Comparison of ENCODE assay signal across 18 mouse cellular contexts in genomic region chr11:52519877-52520276, GRCm38 (mm10).
DNase-seq lines count a peak whose midpoint lies in the region; ATAC-seq and TF ChIP-seq lines count a peak whose summit lies in the region.
"Had no signal": no experiment of that assay in that cellular context is flagged by ENCODE, and none has a peak within 500 bp of the region (broad histone marks: within the 10 kb centered on the region; RNA-seq: fewer than 3 reads in every experiment).

No protein-coding gene starts in this region.

- H3K36me3 ChIP-seq in intestine, embryonic 15.5 days: no peaks in the 10 kb centered on the region
- H3K36me3 ChIP-seq in intestine, embryonic 16.5 days (ENCODE audit: control insufficient read depth, insufficient read depth, low read length): no peaks in the 10 kb centered on the region
- no peaks in the 10 kb centered on the region for H3K36me3 ChIP-seq in lung, postnatal 0 days (ENCODE audit: insufficient read depth, low read length)
- H3K36me3 ChIP-seq in intestine, postnatal 0 days (ENCODE audit: control insufficient read depth, insufficient read depth): no peaks in the 10 kb centered on the region
- H3K36me3 ChIP-seq in stomach, postnatal 0 days (ENCODE audit: control insufficient read depth, insufficient read depth, low read length): no peaks in the 10 kb centered on the region
- H3K36me3 ChIP-seq: embryonic facial prominence, embryonic 12.5 days; hindbrain, embryonic 10.5 days; midbrain, embryonic 12.5 days had no signal

- peak; percentile 52 for DNase-seq in lung, postnatal 0 days (ENCODE audit: low spot score)
- no peak for DNase-seq in lung, adult 18-20 months
- peak; percentile 17 for DNase-seq in Patski (ENCODE audit: low read depth, low spot score)
- DNase-seq in stomach, postnatal 0 days (ENCODE audit: low spot score): no peak
- DNase-seq in adrenal gland, postnatal 14 days: no peak
- DNase-seq: adrenal gland, adult 8-10 months; cerebellum, adult 18-20 months; gastrocnemius, postnatal 14 days; kidney, adult 8-10 months; layer of hippocampus, postnatal 36 days; thymus, adult 18-20 months had no signal

- H3K9ac ChIP-seq in intestine, embryonic 15.5 days: no peak overlapping the region
- no peak overlapping the region for H3K9ac ChIP-seq in intestine, embryonic 16.5 days (ENCODE audit: low read depth, low read length)
- H3K9ac ChIP-seq in lung, postnatal 0 days (replicated peaks; ENCODE audit: low read depth): no peak overlapping the region
- H3K9ac ChIP-seq in intestine, postnatal 0 days (ENCODE audit: low read depth, low read length): no peak overlapping the region
- H3K9ac ChIP-seq in stomach, postnatal 0 days (ENCODE audit: low read length): no peak overlapping the region
- H3K9ac ChIP-seq: embryonic facial prominence, embryonic 12.5 days; midbrain, embryonic 12.5 days had no signal

- H3K4me3 ChIP-seq in intestine, embryonic 15.5 days (replicated peaks): no peak overlapping the region
- H3K4me3 ChIP-seq in intestine, embryonic 16.5 days (ENCODE audit: low read length): no peak overlapping the region
- H3K4me3 ChIP-seq in lung, postnatal 0 days (ENCODE audit: low read depth, low read length): no peak overlapping the region
- no peak overlapping the region for H3K4me3 ChIP-seq in intestine, postnatal 0 days (ENCODE audit: low read depth, low read length)
- no peak overlapping the region for H3K4me3 ChIP-seq in stomach, postnatal 0 days (ENCODE audit: low read depth, low read length)
- H3K4me3 ChIP-seq: embryonic facial prominence, embryonic 12.5 days; hindbrain, embryonic 10.5 days; midbrain, embryonic 12.5 days had no signal

- 57% methylated on average over 3 of the region's 3 CpGs for WGBS in intestine, embryonic 15.5 days
- WGBS in intestine, embryonic 16.5 days: 54% methylated on average over 3 of the region's 3 CpGs
- 49% methylated on average over 3 of the region's 3 CpGs for WGBS in lung, postnatal 0 days
- 51% methylated on average over 3 of the region's 3 CpGs for WGBS in intestine, postnatal 0 days
- 40% methylated on average over 3 of the region's 3 CpGs for WGBS in stomach, postnatal 0 days

- H3K4me2 ChIP-seq in intestine, embryonic 15.5 days (replicated peaks): no peak overlapping the region
- no peak overlapping the region for H3K4me2 ChIP-seq in intestine, embryonic 16.5 days (ENCODE audit: low read depth, low read length)
- H3K4me2 ChIP-seq in lung, postnatal 0 days (replicated peaks; ENCODE audit: low read depth, low read length): no peak overlapping the region
- no peak overlapping the region for H3K4me2 ChIP-seq in intestine, postnatal 0 days (replicated peaks; ENCODE audit: low read depth)
- no peak overlapping the region for H3K4me2 ChIP-seq in stomach, postnatal 0 days (replicated peaks; ENCODE audit: low read depth)
- H3K4me2 ChIP-seq: embryonic facial prominence, embryonic 12.5 days; midbrain, embryonic 12.5 days had no signal

- H3K27me3 ChIP-seq in intestine, embryonic 15.5 days (replicated peaks): no peaks in the 10 kb centered on the region
- H3K27me3 ChIP-seq in intestine, embryonic 16.5 days (replicated peaks; ENCODE audit: control insufficient read depth, insufficient read depth, low read length): no peaks in the 10 kb centered on the region
- no peaks in the 10 kb centered on the region for H3K27me3 ChIP-seq in lung, postnatal 0 days (replicated peaks; ENCODE audit: insufficient read depth, low read length)
- H3K27me3 ChIP-seq in Patski: peaks cover 13% of the 10 kb centered on the region
- no peaks in the 10 kb centered on the region for H3K27me3 ChIP-seq in intestine, postnatal 0 days (replicated peaks; ENCODE audit: control insufficient read depth, insufficient read depth, low read length)
- H3K27me3 ChIP-seq in stomach, postnatal 0 days (ENCODE audit: control insufficient read depth, insufficient read depth, low read length): no peaks in the 10 kb centered on the region
- H3K27me3 ChIP-seq: embryonic facial prominence, embryonic 12.5 days; midbrain, embryonic 12.5 days had no signal

- no peak overlapping the region for H3K27ac ChIP-seq in intestine, embryonic 15.5 days
- no peak overlapping the region for H3K27ac ChIP-seq in intestine, embryonic 16.5 days (ENCODE audit: low read length)
- no peak overlapping the region for H3K27ac ChIP-seq in lung, postnatal 0 days (ENCODE audit: low read length)
- H3K27ac ChIP-seq in intestine, postnatal 0 days (ENCODE audit: low read depth, low read length): no peak overlapping the region
- H3K27ac ChIP-seq in stomach, postnatal 0 days (replicated peaks): no peak overlapping the region
- H3K27ac ChIP-seq: embryonic facial prominence, embryonic 12.5 days; hindbrain, embryonic 10.5 days; macrophage; midbrain, embryonic 12.5 days had no signal

- 0 out of 2 replicates have a peak, but pooled peaks cover 3% of the 10 kb centered on the region for H3K4me1 ChIP-seq in intestine, embryonic 15.5 days (replicated peaks)
- H3K4me1 ChIP-seq in intestine, embryonic 16.5 days (ENCODE audit: control insufficient read depth, insufficient read depth, low read length): no peaks in the 10 kb centered on the region
- no peaks in the 10 kb centered on the region for H3K4me1 ChIP-seq in lung, postnatal 0 days (ENCODE audit: insufficient read depth, low read depth, low read length)
- H3K4me1 ChIP-seq in intestine, postnatal 0 days (replicated peaks; ENCODE audit: control insufficient read depth, insufficient read depth, low read length): no peaks in the 10 kb centered on the region
- no peaks in the 10 kb centered on the region for H3K4me1 ChIP-seq in stomach, postnatal 0 days (replicated peaks; ENCODE audit: control insufficient read depth, insufficient read depth)
- H3K4me1 ChIP-seq: embryonic facial prominence, embryonic 12.5 days; hindbrain, embryonic 10.5 days; midbrain, embryonic 12.5 days had no signal

- POLR2A ChIA-PET in Patski (lab: Charles Lee): no interaction called here

- CTCF ChIA-PET in Patski (lab: Charles Lee): no interaction called here

- H3K9me3 ChIP-seq in intestine, embryonic 15.5 days: no peaks in the 10 kb centered on the region
- no peaks in the 10 kb centered on the region for H3K9me3 ChIP-seq in intestine, embryonic 16.5 days (ENCODE audit: control insufficient read depth, low read length)
- H3K9me3 ChIP-seq in lung, postnatal 0 days (ENCODE audit: low read length): no peaks in the 10 kb centered on the region
- no peaks in the 10 kb centered on the region for H3K9me3 ChIP-seq in intestine, postnatal 0 days (ENCODE audit: control insufficient read depth)
- H3K9me3 ChIP-seq in stomach, postnatal 0 days (ENCODE audit: control insufficient read depth, low read length): no peaks in the 10 kb centered on the region
- H3K9me3 ChIP-seq: embryonic facial prominence, embryonic 12.5 days; midbrain, embryonic 12.5 days had no signal

- TF ChIP-seq EP300 in lung, postnatal 0 days (IDR thresholded peaks at IDR 0.05): no peak
- TF ChIP-seq EP300 in stomach, postnatal 0 days (optimal IDR thresholded peaks at IDR 0.05): no peak

- TF ChIP-seq CTCF in lung, postnatal 0 days (IDR thresholded peaks at IDR 0.05): 0 out of 2 replicates have a peak, but pooled peaks have one; percentile 10
- no peak for TF ChIP-seq CTCF in Patski (IDR thresholded peaks at IDR 0.05)
- 0 out of 2 replicates have a peak, but pooled peaks have one; percentile 0 for TF ChIP-seq CTCF in intestine, postnatal 0 days (IDR thresholded peaks at IDR 0.05; ENCODE audit: low read depth)
- no peak for TF ChIP-seq CTCF in stomach, postnatal 0 days (IDR thresholded peaks at IDR 0.05; ENCODE audit: low read depth)

- 0 out of 2 replicates have a peak, but pooled peaks have one; percentile 23 for ATAC-seq in intestine, embryonic 15.5 days
- no peak for ATAC-seq in intestine, embryonic 16.5 days
- ATAC-seq in lung, postnatal 0 days: peak; percentile 28; the same call in 1 of the 2 replicates
- no peak for ATAC-seq in Patski
- ATAC-seq in intestine, postnatal 0 days: no peak
- no peak for ATAC-seq in stomach, postnatal 0 days (ENCODE audit: low FRiP score, low TSS enrichment)

- in situ Hi-C loops in Patski (cut with MboI; ENCODE audit: low pct_unique_long_range_greater_than_20kb): loop anchor here (10.0 kb wide), 2 partner anchors 505 to 735 kb away; no protein-coding TSS in a partner anchor

Comparison
In these comparisons a context has a peak if more than half of its experiments do, and no peak if none do; other contexts are left out.
1. ATAC-seq: peak in intestine, embryonic 15.5 days (single experiment) and lung, postnatal 0 days (single experiment); none in intestine, embryonic 16.5 days (single experiment), Patski (single experiment), intestine, postnatal 0 days (single experiment) and stomach, postnatal 0 days (single experiment).
2. DNase-seq: peak in lung, postnatal 0 days (single experiment) and Patski (single experiment); none in lung, adult 18-20 months (0 of 2), stomach, postnatal 0 days (single experiment) and adrenal gland, postnatal 14 days (single experiment).
3. CTCF ChIP-seq: peak in lung, postnatal 0 days (single experiment) and intestine, postnatal 0 days (single experiment); none in Patski (single experiment) and stomach, postnatal 0 days (single experiment).